ENCODE assay signal across 10 mouse cellular contexts in genomic region chr2:28639794-28640193, GRCm38 (mm10). TPM values are rescaled to one million over a fixed set of nuclear protein-coding genes. Genes with fewer than 3 reads are reported as not detected.
DNase-seq lines count a peak whose midpoint lies in the region; ATAC-seq and TF ChIP-seq lines count a peak whose summit lies in the region.
"Had no signal": no experiment of that assay in that cellular context is flagged by ENCODE, and none has a peak within 500 bp of the region (broad histone marks: within the 10 kb centered on the region; RNA-seq: fewer than 3 reads in every experiment).

No protein-coding gene starts in this region.

- no peak for TF ChIP-seq EP300 in heart, postnatal 0 days (IDR thresholded peaks at IDR 0.05; ENCODE audit: low read depth)
- no peak for TF ChIP-seq EP300 in lung, postnatal 0 days (IDR thresholded peaks at IDR 0.05)

- no peak for DNase-seq in heart, postnatal 0 days (ENCODE audit: low spot score)
- DNase-seq in heart, adult 8-10 months (ENCODE audit: low spot score), result no peak
- DNase-seq in right cerebral cortex, postnatal 14 days, result peak; percentile 35
- DNase-seq in right cerebral cortex, adult 2 months (ENCODE audit: low spot score in 2 of 2), result no peak
- DNase-seq in cerebellum, adult 18-20 months, result peak; percentile 32 to 57
- DNase-seq in lung, postnatal 0 days (ENCODE audit: low spot score), result peak; percentile 19
- peak; percentile 67 for DNase-seq in thymus, postnatal 4 days
- no peak for DNase-seq in layer of hippocampus, postnatal 14 days (ENCODE audit: low spot score in 2 of 2)

- no peak overlapping the region for H3K4me3 ChIP-seq in heart, postnatal 0 days (ENCODE audit: low read depth, low read length)
- no peak overlapping the region for H3K4me3 ChIP-seq in lung, postnatal 0 days (ENCODE audit: low read depth, low read length)

- no peak for ATAC-seq in heart, postnatal 0 days (ENCODE audit: insufficient read depth, low read depth)
- ATAC-seq in lung, postnatal 0 days, result no peak

- 60% methylated on average over 7 of the region's 7 CpGs for WGBS in heart, postnatal 0 days
- 51% methylated on average over 7 of the region's 7 CpGs for WGBS in lung, postnatal 0 days

- no peak overlapping the region for H3K9ac ChIP-seq in heart, postnatal 0 days (replicated peaks; ENCODE audit: low read depth, low read length)
- no peak overlapping the region for H3K9ac ChIP-seq in lung, postnatal 0 days (replicated peaks; ENCODE audit: low read depth)

- no peaks in the 10 kb centered on the region for H3K27me3 ChIP-seq in heart, postnatal 0 days (ENCODE audit: control insufficient read depth, insufficient read depth, low read length)
- H3K27me3 ChIP-seq in lung, postnatal 0 days (replicated peaks; ENCODE audit: insufficient read depth, low read length), result no peaks in the 10 kb centered on the region
- H3K27me3 ChIP-seq: embryonic facial prominence, embryonic 13.5 days had no signal

- H3K4me2 ChIP-seq in heart, postnatal 0 days (ENCODE audit: low read depth, low read length), result no peak overlapping the region
- H3K4me2 ChIP-seq in lung, postnatal 0 days (replicated peaks; ENCODE audit: low read depth, low read length), result no peak overlapping the region

- no peaks in the 10 kb centered on the region for H3K36me3 ChIP-seq in heart, postnatal 0 days (replicated peaks; ENCODE audit: control insufficient read depth, insufficient read depth, low read length)
- no peaks in the 10 kb centered on the region for H3K36me3 ChIP-seq in lung, postnatal 0 days (ENCODE audit: insufficient read depth, low read length)
- H3K36me3 ChIP-seq: embryonic facial prominence, embryonic 13.5 days had no signal

- no peaks in the 10 kb centered on the region for H3K9me3 ChIP-seq in heart, postnatal 0 days (replicated peaks; ENCODE audit: control insufficient read depth, low read length)
- no peaks in the 10 kb centered on the region for H3K9me3 ChIP-seq in lung, postnatal 0 days (ENCODE audit: low read length)
- H3K9me3 ChIP-seq: embryonic facial prominence, embryonic 13.5 days had no signal

- no peak overlapping the region for H3K27ac ChIP-seq in heart, postnatal 0 days (ENCODE audit: low read depth)
- no peak overlapping the region for H3K27ac ChIP-seq in lung, postnatal 0 days (ENCODE audit: low read length)

- 0 out of 2 replicates have a peak, but pooled peaks have one; percentile 13 for TF ChIP-seq CTCF in heart, postnatal 0 days (IDR thresholded peaks at IDR 0.05; ENCODE audit: low read depth)
- peak; percentile 51 for TF ChIP-seq CTCF in lung, postnatal 0 days (IDR thresholded peaks at IDR 0.05)

- peaks cover 11% of the 10 kb centered on the region; the same call in 1 of the 2 replicates for H3K4me1 ChIP-seq in heart, postnatal 0 days (ENCODE audit: control insufficient read depth, insufficient read depth)
- no peaks in the 10 kb centered on the region; the same call in 1 of the 2 replicates for H3K4me1 ChIP-seq in lung, postnatal 0 days (ENCODE audit: insufficient read depth, low read depth, low read length)

RNA-seq across cellular contexts. Expression of gene Tsc1, which starts 1.2 kb away (rescaled TPM):
- 12.8 and 14.6 TPM in 2 replicates for total RNA-seq in heart, postnatal 0 days (2014; rRNA removed; ENCODE audit: low replicate concordance)
- polyA plus RNA-seq in heart, postnatal 0 days (2015; fragmentation: Nextera tagmentation; extraction: Ambion mirVana), result 7.2 and 7.7 TPM in 2 replicates
- total RNA-seq in heart, adult 8-10 months (2022), result 10 to 100 TPM; 23.7 to 31.3 (median 28.8) TPM
- 7.3 and 8.7 TPM in 2 replicates for polyA plus RNA-seq in lung, postnatal 0 days (2015; fragmentation: Nextera tagmentation; extraction: Ambion mirVana)
- 10 to 100 TPM; 39.7 to 43.6 TPM for total RNA-seq in layer of hippocampus, postnatal 14 days (2021)

RNA-seq across cellular contexts. Expression of gene Gfi1b, which starts 18.0 kb away (rescaled TPM):
- total RNA-seq in heart, postnatal 0 days (2014; rRNA removed; ENCODE audit: low replicate concordance), result not detected in 2 replicates
- 0.23 TPM in 1 of 2 replicates, not detected in the other for polyA plus RNA-seq in heart, postnatal 0 days (2015; fragmentation: Nextera tagmentation; extraction: Ambion mirVana)
- under 1 TPM in 1 of 4 experiments, not detected in 3; 0.78 TPM for total RNA-seq in heart, adult 8-10 months (2022)
- polyA plus RNA-seq in lung, postnatal 0 days (2015; fragmentation: Nextera tagmentation; extraction: Ambion mirVana), result 0.94 and 1.0 TPM in 2 replicates
- total RNA-seq in layer of hippocampus, postnatal 14 days (2021), result not detected
- polyA plus RNA-seq: intestine, embryonic 14.5 days had no signal

RNA-seq across cellular contexts. Expression of gene Gtf3c5, which starts 56.2 kb away (rescaled TPM):
- total RNA-seq in heart, postnatal 0 days (2014; rRNA removed; ENCODE audit: low replicate concordance), result 14.0 and 14.3 TPM in 2 replicates
- 12.4 and 12.7 TPM in 2 replicates for polyA plus RNA-seq in heart, postnatal 0 days (2015; fragmentation: Nextera tagmentation; extraction: Ambion mirVana)
- total RNA-seq in heart, adult 8-10 months (2022), result 10 to 100 TPM in 3 of 4 experiments, 1 to 10 TPM in 1; 9.9 to 13.2 (median 10.6) TPM
- 15.8 and 18.9 TPM in 2 replicates for polyA plus RNA-seq in lung, postnatal 0 days (2015; fragmentation: Nextera tagmentation; extraction: Ambion mirVana)
- total RNA-seq in layer of hippocampus, postnatal 14 days (2021), result 10 to 100 TPM; 17.0 to 18.1 TPM

RNA-seq across cellular contexts. Expression of gene Spaca9, which starts 59.7 kb away (rescaled TPM):
- total RNA-seq in heart, postnatal 0 days (2014; rRNA removed; ENCODE audit: low replicate concordance), result not detected in 2 replicates
- 0.66 and 1.2 TPM in 2 replicates for polyA plus RNA-seq in heart, postnatal 0 days (2015; fragmentation: Nextera tagmentation; extraction: Ambion mirVana)
- not detected for total RNA-seq in heart, adult 8-10 months (2022)
- 21.2 and 26.3 TPM in 2 replicates for polyA plus RNA-seq in lung, postnatal 0 days (2015; fragmentation: Nextera tagmentation; extraction: Ambion mirVana)
- total RNA-seq in layer of hippocampus, postnatal 14 days (2021), result 1 to 10 TPM in 1 of 2 experiments, not detected in 1; 2.0 TPM

Comparison
In these comparisons a context has a peak if more than half of its experiments do, and no peak if none do; other contexts are left out.
1. DNase-seq: peak in right cerebral cortex, postnatal 14 days (single experiment), cerebellum, adult 18-20 months (2 of 2), lung, postnatal 0 days (single experiment) and thymus, postnatal 4 days (single experiment); none in heart, postnatal 0 days (single experiment), heart, adult 8-10 months (single experiment), right cerebral cortex, adult 2 months (0 of 2) and layer of hippocampus, postnatal 14 days (0 of 2).